Mouse (Mus musculus): Measurements from ENCODE around the gene Psmd13. TPM values are rescaled to one million over a fixed set of nuclear protein-coding genes. Genes with fewer than 3 reads are reported as not detected.

The Psmd13 gene
- polyA plus RNA-seq, 1 experiment, result 77.4 TPM

GRCm38 (mm10) chr7:140899121-140899520 lies 17.4 kb downstream of the Psmd13 start:
- Histone ChIP-seq H3K4me3 (ENCODE audit: control insufficient read depth, low read depth, low read length) (no peak overlapping the region), H3K27me3 (ENCODE audit: control insufficient read depth, insufficient read depth, low read length) (no peaks in the 10 kb centered on the region), H3K36me3 (ENCODE audit: control insufficient read depth, insufficient read depth, low read length) (no peaks in the 10 kb centered on the region), H3K27ac (ENCODE audit: control insufficient read depth, insufficient read depth, low read depth, low read length) (no peak overlapping the region), H3K4me1 (ENCODE audit: control insufficient read depth, insufficient read depth, low read length) (no peaks in the 10 kb centered on the region)
- TF ChIP-seq CTCF (IDR thresholded peaks at IDR 0.05; ENCODE audit: control insufficient read depth, insufficient read depth, insufficient replicate concordance, low read depth, low read length) (no peak), POLR2A (IDR thresholded peaks at IDR 0.05; ENCODE audit: control insufficient read depth, low read depth, low read length) (no peak)

DNA sequence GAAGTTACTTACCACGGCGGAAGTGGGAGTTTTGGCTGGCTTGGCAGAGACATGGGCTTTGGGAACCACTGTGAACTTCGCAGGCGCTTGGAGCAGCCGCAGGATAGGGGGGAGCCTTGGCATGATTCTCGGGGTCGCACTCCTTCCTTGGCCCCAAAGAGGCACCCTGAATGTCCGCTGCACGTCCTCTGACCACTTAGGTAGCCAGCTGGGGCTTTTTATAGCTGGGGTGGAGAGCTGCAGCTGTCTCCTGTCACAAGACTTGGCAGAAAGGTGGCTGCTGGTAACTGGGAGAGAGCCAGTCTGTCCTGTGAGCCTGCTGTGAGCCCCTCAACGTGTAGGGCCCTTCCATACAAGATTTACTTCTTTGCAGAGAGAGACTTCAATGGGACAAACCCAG lies 18.5 kb downstream of the Psmd13 start, which contains the start of gene Cox8b:
Cox8b (minus strand) TSS at position 227 of the 400 bp plus-strand sequence.
- H3K36me3 ChIP-seq (ENCODE audit: control insufficient read depth, insufficient read depth, low read length), result no peaks in the 10 kb centered on the region
- TF ChIP-seq POLR2A (IDR thresholded peaks at IDR 0.05; ENCODE audit: control insufficient read depth, low read depth, low read length) (no peak), CTCF (IDR thresholded peaks at IDR 0.05; ENCODE audit: control insufficient read depth, insufficient read depth, insufficient replicate concordance, low read depth, low read length) (no peak)
- no peaks in the 10 kb centered on the region for H3K27me3 ChIP-seq (ENCODE audit: control insufficient read depth, insufficient read depth, low read length)
- H3K4me3 ChIP-seq (ENCODE audit: control insufficient read depth, low read depth, low read length), result no peak within 1 kb of the TSS
- H3K27ac ChIP-seq (ENCODE audit: control insufficient read depth, insufficient read depth, low read depth, low read length), result no peak within 1 kb of the TSS
- no peaks in the 10 kb centered on the region for H3K4me1 ChIP-seq (ENCODE audit: control insufficient read depth, insufficient read depth, low read length)

GRCm38 (mm10) chr7:140902036-140902875 lies 20.5 kb downstream of the Psmd13 start:
- no peaks in the 10 kb centered on the region for H3K4me1 ChIP-seq (ENCODE audit: control insufficient read depth, insufficient read depth, low read length)
- no peaks in the 10 kb centered on the region for H3K27me3 ChIP-seq (ENCODE audit: control insufficient read depth, insufficient read depth, low read length)
- no peaks in the 10 kb centered on the region for H3K36me3 ChIP-seq (ENCODE audit: control insufficient read depth, insufficient read depth, low read length)
- no peak overlapping the region for H3K27ac ChIP-seq (ENCODE audit: control insufficient read depth, insufficient read depth, low read depth, low read length)
- TF ChIP-seq POLR2A (IDR thresholded peaks at IDR 0.05; ENCODE audit: control insufficient read depth, low read depth, low read length) (no peak), CTCF (IDR thresholded peaks at IDR 0.05; ENCODE audit: control insufficient read depth, insufficient read depth, insufficient replicate concordance, low read depth, low read length) (no peak)
- no peak overlapping the region for H3K4me3 ChIP-seq (ENCODE audit: control insufficient read depth, low read depth, low read length)

GRCm38 (mm10) chr7:140903212-140903611 lies 21.4 kb downstream of the Psmd13 start:
- no peaks in the 10 kb centered on the region for H3K36me3 ChIP-seq (ENCODE audit: control insufficient read depth, insufficient read depth, low read length)
- no peaks in the 10 kb centered on the region for H3K27me3 ChIP-seq (ENCODE audit: control insufficient read depth, insufficient read depth, low read length)
- H3K27ac ChIP-seq (ENCODE audit: control insufficient read depth, insufficient read depth, low read depth, low read length), result no peak overlapping the region
- H3K4me3 ChIP-seq (ENCODE audit: control insufficient read depth, low read depth, low read length), result no peak overlapping the region
- no peaks in the 10 kb centered on the region for H3K4me1 ChIP-seq (ENCODE audit: control insufficient read depth, insufficient read depth, low read length)
- TF ChIP-seq POLR2A (IDR thresholded peaks at IDR 0.05; ENCODE audit: control insufficient read depth, low read depth, low read length), result no peak
- TF ChIP-seq CTCF (IDR thresholded peaks at IDR 0.05; ENCODE audit: control insufficient read depth, insufficient read depth, insufficient replicate concordance, low read depth, low read length), result peak; percentile 89

DNA sequence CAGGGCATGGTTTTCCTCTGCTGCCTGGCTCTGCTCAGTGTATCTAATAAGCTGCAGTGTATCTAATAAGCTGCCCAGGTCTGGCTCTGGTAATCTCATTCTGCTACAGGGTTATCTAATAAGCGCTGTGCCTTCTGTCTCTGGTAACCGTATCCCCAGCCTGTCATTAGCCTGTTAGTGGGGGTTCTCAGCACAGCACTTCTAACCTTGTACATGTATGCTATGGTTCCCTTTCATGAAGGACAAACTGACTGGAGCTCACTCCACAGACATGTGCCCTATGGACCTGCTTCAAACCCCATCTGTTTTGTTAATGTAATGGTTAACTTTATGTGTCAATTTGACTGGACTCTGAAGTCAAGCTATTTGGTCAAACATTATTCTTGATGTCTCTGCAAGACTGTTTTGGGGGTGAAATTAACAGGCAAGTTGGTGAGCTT lies 23.9 kb downstream of the Psmd13 start:
- peaks cover 5% of the 10 kb centered on the region for H3K4me1 ChIP-seq (ENCODE audit: control insufficient read depth, insufficient read depth, low read length)
- no peak overlapping the region for H3K4me3 ChIP-seq (ENCODE audit: control insufficient read depth, low read depth, low read length)
- no peaks in the 10 kb centered on the region for H3K27me3 ChIP-seq (ENCODE audit: control insufficient read depth, insufficient read depth, low read length)
- TF ChIP-seq POLR2A (IDR thresholded peaks at IDR 0.05; ENCODE audit: control insufficient read depth, low read depth, low read length) (no peak), CTCF (IDR thresholded peaks at IDR 0.05; ENCODE audit: control insufficient read depth, insufficient read depth, insufficient replicate concordance, low read depth, low read length) (no peak)
- no peak overlapping the region for H3K27ac ChIP-seq (ENCODE audit: control insufficient read depth, insufficient read depth, low read depth, low read length)
- H3K36me3 ChIP-seq (ENCODE audit: control insufficient read depth, insufficient read depth, low read length), result no peaks in the 10 kb centered on the region

DNA sequence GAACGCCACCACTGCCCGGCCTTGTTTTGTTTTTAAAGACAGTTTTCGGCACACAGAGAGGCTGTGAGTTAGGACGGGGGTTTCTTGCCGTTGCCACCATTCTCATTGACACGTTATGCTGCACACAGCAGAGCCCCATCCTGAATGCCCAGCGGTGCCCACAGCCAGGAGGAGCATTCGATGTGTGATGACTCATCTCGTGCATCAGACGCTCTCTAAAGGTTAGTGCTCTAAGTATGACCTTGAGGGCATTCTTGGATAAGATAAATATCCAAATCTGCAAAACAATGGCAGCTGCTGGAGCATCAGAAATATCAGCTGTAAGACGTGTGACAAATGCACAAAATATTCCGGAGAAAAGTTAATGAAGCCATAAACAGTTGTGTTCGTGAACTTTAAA lies 25.4 kb downstream of the Psmd13 start:
- Histone ChIP-seq H3K36me3 (ENCODE audit: control insufficient read depth, insufficient read depth, low read length) (no peaks in the 10 kb centered on the region), H3K4me1 (ENCODE audit: control insufficient read depth, insufficient read depth, low read length) (peaks cover 5% of the 10 kb centered on the region), H3K4me3 (ENCODE audit: control insufficient read depth, low read depth, low read length) (no peak overlapping the region), H3K27ac (ENCODE audit: control insufficient read depth, insufficient read depth, low read depth, low read length) (no peak overlapping the region), H3K27me3 (ENCODE audit: control insufficient read depth, insufficient read depth, low read length) (no peaks in the 10 kb centered on the region)
- TF ChIP-seq CTCF (IDR thresholded peaks at IDR 0.05; ENCODE audit: control insufficient read depth, insufficient read depth, insufficient replicate concordance, low read depth, low read length) (no peak), POLR2A (IDR thresholded peaks at IDR 0.05; ENCODE audit: control insufficient read depth, low read depth, low read length) (no peak)

DNA sequence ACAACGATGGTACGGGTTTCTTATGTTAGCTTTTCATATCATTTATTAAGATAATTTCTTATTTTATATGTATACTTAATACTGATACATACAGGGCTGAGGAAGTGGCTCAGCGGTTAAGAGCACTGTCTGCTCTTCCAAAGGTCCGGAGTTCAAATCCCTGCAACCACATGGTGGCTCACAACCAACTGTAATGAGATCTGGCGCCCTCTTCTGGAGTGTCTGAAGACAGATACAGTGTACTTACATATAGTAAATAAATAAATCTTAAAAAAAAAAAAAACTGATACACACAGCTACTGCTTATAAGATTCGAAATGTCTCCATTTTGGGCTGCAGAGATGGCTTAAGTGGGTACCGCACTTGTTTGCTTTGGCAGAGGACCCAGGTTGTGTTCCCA lies 25.9 kb downstream of the Psmd13 start:
- Histone ChIP-seq H3K27me3 (ENCODE audit: control insufficient read depth, insufficient read depth, low read length) (no peaks in the 10 kb centered on the region), H3K4me3 (ENCODE audit: control insufficient read depth, low read depth, low read length) (no peak overlapping the region), H3K36me3 (ENCODE audit: control insufficient read depth, insufficient read depth, low read length) (no peaks in the 10 kb centered on the region), H3K4me1 (ENCODE audit: control insufficient read depth, insufficient read depth, low read length) (peaks cover 5% of the 10 kb centered on the region), H3K27ac (ENCODE audit: control insufficient read depth, insufficient read depth, low read depth, low read length) (no peak overlapping the region)
- TF ChIP-seq CTCF (IDR thresholded peaks at IDR 0.05; ENCODE audit: control insufficient read depth, insufficient read depth, insufficient replicate concordance, low read depth, low read length) (no peak), POLR2A (IDR thresholded peaks at IDR 0.05; ENCODE audit: control insufficient read depth, low read depth, low read length) (no peak)

Measured in testis, adult 2 months (tissue).